Mouse (Mus musculus) brain, embryonic 14.5 days (tissue): ENCODE measurements around the gene Crabp2.

Experiments
- CTCF ChIP-seq: fragments of 200-500 bp; IDR thresholded peaks from 2 replicates; pipeline ENCODE4 v1.5.1; 2012; ENCODE audit warnings: inconsistent platforms, mild to moderate bottlenecking, moderate library complexity, borderline replicate concordance; ENCODE audit not compliant: insufficient read depth, insufficient read length; ENCODE audit errors: extremely low read depth
- POLR2A ChIP-seq: fragments of 200-500 bp; IDR thresholded peaks from 2 replicates; pipeline ENCODE4 v1.6.1; 2012; ENCODE audit warnings: mild to moderate bottlenecking, inconsistent platforms, borderline replicate concordance; ENCODE audit not compliant: poor library complexity, insufficient read depth, insufficient read length, severe bottlenecking; ENCODE audit errors: extremely low read depth

DNA sequence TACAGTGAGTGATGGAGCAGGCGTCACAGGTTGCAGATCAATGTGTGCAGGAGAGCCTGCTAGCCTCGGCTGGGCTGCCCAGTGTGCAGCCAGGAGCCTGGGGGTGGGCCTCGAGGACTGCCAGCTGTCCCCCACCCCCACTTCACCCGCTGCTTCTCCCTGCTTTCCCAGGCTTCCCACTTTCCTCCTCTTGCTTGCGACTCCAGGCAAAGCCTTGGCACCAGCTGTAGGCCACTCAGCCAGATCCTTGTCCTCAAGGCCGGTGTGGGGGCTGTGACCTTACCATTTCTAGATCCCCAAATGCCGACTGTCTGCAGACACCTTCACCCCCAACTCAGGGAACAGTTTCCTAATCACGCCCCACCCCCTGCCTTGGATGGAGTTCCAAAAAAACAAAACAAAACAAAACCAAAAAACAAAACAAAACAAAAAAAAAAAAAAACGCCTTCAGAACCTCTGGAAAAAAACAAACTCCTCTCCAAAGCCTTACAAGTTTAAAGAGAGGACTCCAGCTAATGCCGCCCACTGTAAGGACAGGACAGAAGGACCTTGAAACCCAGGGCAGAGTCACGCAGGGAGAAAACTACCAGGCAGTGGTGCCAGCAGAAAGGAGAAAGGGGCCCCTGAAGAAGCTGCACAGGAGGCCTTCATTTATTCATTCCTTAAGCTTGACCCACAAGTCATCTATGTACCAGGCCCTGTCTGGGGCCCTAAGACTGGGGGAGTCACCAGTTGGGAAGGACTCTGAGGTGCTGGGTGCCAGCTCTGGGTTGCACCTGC lies 52.5 kb downstream of the Crabp2 start:
- no peak for TF ChIP-seq CTCF
- TF ChIP-seq POLR2A, result no peak
